In genomic region chr15:13217161-13217560, GRCm38 (mm10) we compare ENCODE assay signal across 25 mouse cellular contexts. TPM values are rescaled to one million over a fixed set of nuclear protein-coding genes. Genes with fewer than 3 reads are reported as not detected.
A peak's percentile ranks its signal among the peaks of the same experiment; 100 is the strongest.
DNase-seq lines count a peak whose midpoint lies in the region; ATAC-seq lines count a peak whose summit lies in the region.
"Had no signal": no experiment of that assay in that cellular context is flagged by ENCODE, and none has a peak within 500 bp of the region (broad histone marks: within the 10 kb centered on the region; RNA-seq: fewer than 3 reads in every experiment).

No protein-coding gene starts in this region.

- H3K36me3 ChIP-seq in heart, embryonic 12.5 days: no peaks in the 10 kb centered on the region
- no peaks in the 10 kb centered on the region for H3K36me3 ChIP-seq in hindbrain, embryonic 11.5 days (ENCODE audit: control insufficient read depth, insufficient read depth, low read length)
- no peaks in the 10 kb centered on the region for H3K36me3 ChIP-seq in hindbrain, embryonic 16.5 days (ENCODE audit: control insufficient read depth, insufficient read depth, low read length)
- no peaks in the 10 kb centered on the region for H3K36me3 ChIP-seq in midbrain, embryonic 16.5 days (ENCODE audit: control insufficient read depth, insufficient read depth, low read length)
- no peaks in the 10 kb centered on the region for H3K36me3 ChIP-seq in midbrain, embryonic 13.5 days
- H3K36me3 ChIP-seq: G1E; liver, embryonic 13.5 days; lung, embryonic 15.5 days; midbrain, embryonic 12.5 days had no signal

- DNase-seq in heart, adult 9 months (ENCODE audit: low spot score in 2 of 2): no peak
- peak; percentile 39 for DNase-seq in hindbrain, embryonic 11.5 days (ENCODE audit: low spot score)
- DNase-seq in mesoderm, embryonic 11.5 days (ENCODE audit: low read depth, low spot score): peak; percentile 39
- DNase-seq: adrenal gland, postnatal 36 days; B cell, adult 2 months; cerebellum, adult 11 months; cerebellum, adult 9-11 months; kidney, adult 2 months; layer of hippocampus, adult 9-11 months; liver, embryonic 13.5 days; thymus, postnatal 14 days had no signal

- no peak overlapping the region for H3K9ac ChIP-seq in heart, embryonic 12.5 days
- no peak overlapping the region for H3K9ac ChIP-seq in hindbrain, embryonic 11.5 days (ENCODE audit: low read depth, low read length)
- no peak overlapping the region for H3K9ac ChIP-seq in hindbrain, embryonic 16.5 days (ENCODE audit: low read depth, low read length)
- no peak overlapping the region for H3K9ac ChIP-seq in midbrain, embryonic 16.5 days (ENCODE audit: low read depth, low read length)
- H3K9ac ChIP-seq in midbrain, embryonic 13.5 days (replicated peaks): no peak overlapping the region
- H3K9ac ChIP-seq: liver, embryonic 13.5 days; lung, embryonic 15.5 days; midbrain, embryonic 12.5 days had no signal

- H3K4me1 ChIP-seq in heart, embryonic 12.5 days (replicated peaks): peaks cover 5% of the 10 kb centered on the region
- no peaks in the 10 kb centered on the region for H3K4me1 ChIP-seq in hindbrain, embryonic 11.5 days (replicated peaks; ENCODE audit: control insufficient read depth, insufficient read depth, low read length)
- no peaks in the 10 kb centered on the region; the same call in 1 of the 2 replicates for H3K4me1 ChIP-seq in hindbrain, embryonic 16.5 days (ENCODE audit: control insufficient read depth, insufficient read depth, low read depth, low read length)
- H3K4me1 ChIP-seq in midbrain, embryonic 16.5 days (ENCODE audit: control insufficient read depth, insufficient read depth, low read length): no peaks in the 10 kb centered on the region
- peaks cover 20% of the 10 kb centered on the region for H3K4me1 ChIP-seq in midbrain, embryonic 13.5 days (replicated peaks)
- H3K4me1 ChIP-seq: liver, embryonic 13.5 days; lung, embryonic 15.5 days had no signal

- ATAC-seq in heart, embryonic 12.5 days (ENCODE audit: insufficient number of reproducible peaks, low FRiP score): no peak
- peak; percentile 55; the same call in 1 of the 2 replicates for ATAC-seq in hindbrain, embryonic 11.5 days (ENCODE audit: low FRiP score)
- ATAC-seq in hindbrain, embryonic 16.5 days: no peak
- no peak for ATAC-seq in midbrain, embryonic 16.5 days
- no peak for ATAC-seq in midbrain, embryonic 13.5 days
- no peak for ATAC-seq in inflammation-experienced regulatory T-cells, adult 6 months
- ATAC-seq: forebrain, embryonic 14.5 days; Patski had no signal

- WGBS in heart, embryonic 12.5 days: 86% methylated on average over 1 of the region's 1 CpGs
- WGBS in hindbrain, embryonic 11.5 days: 73% methylated on average over 1 of the region's 1 CpGs
- 40% methylated on average over 1 of the region's 1 CpGs for WGBS in hindbrain, embryonic 16.5 days
- WGBS in midbrain, embryonic 16.5 days: 32% methylated on average over 1 of the region's 1 CpGs
- WGBS in midbrain, embryonic 13.5 days: 36% methylated on average over 1 of the region's 1 CpGs

- H3K4me2 ChIP-seq in heart, embryonic 12.5 days: peak overlapping the region; percentile 53; the same call in 1 of the 2 replicates
- H3K4me2 ChIP-seq in hindbrain, embryonic 11.5 days (replicated peaks; ENCODE audit: low read depth, low read length): no peak overlapping the region
- no peak overlapping the region for H3K4me2 ChIP-seq in hindbrain, embryonic 16.5 days (ENCODE audit: low read length)
- no peak overlapping the region for H3K4me2 ChIP-seq in midbrain, embryonic 16.5 days (ENCODE audit: low read length)
- H3K4me2 ChIP-seq in midbrain, embryonic 13.5 days (replicated peaks): no peak overlapping the region
- H3K4me2 ChIP-seq: liver, embryonic 13.5 days; midbrain, embryonic 12.5 days had no signal

- H3K9me3 ChIP-seq in heart, embryonic 12.5 days (replicated peaks): no peaks in the 10 kb centered on the region
- no peaks in the 10 kb centered on the region for H3K9me3 ChIP-seq in hindbrain, embryonic 11.5 days (ENCODE audit: control insufficient read depth, low read length)
- H3K9me3 ChIP-seq in hindbrain, embryonic 16.5 days (ENCODE audit: control insufficient read depth, low read length): no peaks in the 10 kb centered on the region; the same call in 1 of the 2 replicates
- H3K9me3 ChIP-seq in midbrain, embryonic 16.5 days (replicated peaks; ENCODE audit: control insufficient read depth, low read length, poor library complexity, severe bottlenecking): no peaks in the 10 kb centered on the region
- no peaks in the 10 kb centered on the region for H3K9me3 ChIP-seq in midbrain, embryonic 13.5 days
- H3K9me3 ChIP-seq: G1E; liver, embryonic 13.5 days; lung, embryonic 15.5 days; midbrain, embryonic 12.5 days had no signal

- H3K4me3 ChIP-seq in heart, embryonic 12.5 days: no peak overlapping the region
- no peak overlapping the region for H3K4me3 ChIP-seq in hindbrain, embryonic 11.5 days (ENCODE audit: low read depth, low read length)
- H3K4me3 ChIP-seq in hindbrain, embryonic 16.5 days (ENCODE audit: low read length): no peak overlapping the region
- H3K4me3 ChIP-seq in midbrain, embryonic 16.5 days (ENCODE audit: low read depth, low read length): no peak overlapping the region
- no peak overlapping the region for H3K4me3 ChIP-seq in midbrain, embryonic 13.5 days (replicated peaks)
- H3K4me3 ChIP-seq: liver, embryonic 13.5 days; lung, embryonic 15.5 days; midbrain, embryonic 12.5 days; myocyte had no signal

- no peak overlapping the region for H3K27ac ChIP-seq in heart, embryonic 12.5 days (ENCODE audit: poor library complexity, severe bottlenecking)
- no peak overlapping the region for H3K27ac ChIP-seq in hindbrain, embryonic 11.5 days (ENCODE audit: low read depth, low read length)
- H3K27ac ChIP-seq in hindbrain, embryonic 16.5 days (ENCODE audit: low read depth, low read length): no peak overlapping the region
- H3K27ac ChIP-seq in midbrain, embryonic 16.5 days (ENCODE audit: low read length): 0 out of 2 replicates have a peak overlapping the region, but pooled peaks have one; percentile 20
- H3K27ac ChIP-seq in midbrain, embryonic 13.5 days: no peak overlapping the region
- H3K27ac ChIP-seq: kidney, postnatal 0 days; liver, embryonic 13.5 days; lung, embryonic 15.5 days; macrophage; midbrain, embryonic 12.5 days had no signal

- H3K27me3 ChIP-seq in heart, embryonic 12.5 days (replicated peaks): no peaks in the 10 kb centered on the region
- H3K27me3 ChIP-seq in hindbrain, embryonic 11.5 days (ENCODE audit: control insufficient read depth, insufficient read depth, low read length): no peaks in the 10 kb centered on the region
- no peaks in the 10 kb centered on the region for H3K27me3 ChIP-seq in hindbrain, embryonic 16.5 days (replicated peaks; ENCODE audit: control insufficient read depth, insufficient read depth, low read length)
- no peaks in the 10 kb centered on the region for H3K27me3 ChIP-seq in midbrain, embryonic 16.5 days (ENCODE audit: control insufficient read depth, insufficient read depth, low read depth, low read length)
- H3K27me3 ChIP-seq in midbrain, embryonic 13.5 days: peaks cover 2% of the 10 kb centered on the region; the same call in 1 of the 2 replicates
- H3K27me3 ChIP-seq: CH12.LX; liver, embryonic 13.5 days; lung, embryonic 15.5 days; midbrain, embryonic 12.5 days; Patski had no signal

RNA-seq across cellular contexts. Expression of gene Cdh6, which starts 43.7 kb away (rescaled TPM):
- 2.7 and 2.8 TPM in 2 replicates for polyA plus RNA-seq in heart, embryonic 12.5 days (2016; fragmentation: Nextera tagmentation; extraction: Ambion mirVana)
- polyA plus RNA-seq in hindbrain, embryonic 11.5 days (2014; fragmentation: Nextera tagmentation; extraction: Ambion mirVana): 10.4 and 12.7 TPM in 2 replicates
- 18.5 and 19.0 TPM in 2 replicates for polyA plus RNA-seq in hindbrain, embryonic 16.5 days (2015; fragmentation: Nextera tagmentation; extraction: Ambion mirVana)
- 18.8 and 19.7 TPM in 2 replicates for polyA plus RNA-seq in midbrain, embryonic 16.5 days (2015; fragmentation: Nextera tagmentation; extraction: Ambion mirVana)
- polyA plus RNA-seq in midbrain, embryonic 13.5 days (2015; fragmentation: Nextera tagmentation; extraction: Ambion mirVana): 8.7 and 10.2 TPM in 2 replicates
- under 1 TPM in 1 of 3 experiments, not detected in 2; 0.04 TPM for polyA plus RNA-seq in inflammation-experienced regulatory T-cells, adult 6 months (2017; shearing (Covaris generic))
- polyA plus RNA-seq: G1E, macrophage had no signal

Comparison
In these comparisons a context has a peak if more than half of its experiments do, and no peak if none do; other contexts are left out.
1. DNase-seq: peak in hindbrain, embryonic 11.5 days (single experiment) and mesoderm, embryonic 11.5 days (single experiment); none in heart, adult 9 months (0 of 2).